Mouse (Mus musculus): ENCODE measurements around the gene Gimap8.

DNA sequence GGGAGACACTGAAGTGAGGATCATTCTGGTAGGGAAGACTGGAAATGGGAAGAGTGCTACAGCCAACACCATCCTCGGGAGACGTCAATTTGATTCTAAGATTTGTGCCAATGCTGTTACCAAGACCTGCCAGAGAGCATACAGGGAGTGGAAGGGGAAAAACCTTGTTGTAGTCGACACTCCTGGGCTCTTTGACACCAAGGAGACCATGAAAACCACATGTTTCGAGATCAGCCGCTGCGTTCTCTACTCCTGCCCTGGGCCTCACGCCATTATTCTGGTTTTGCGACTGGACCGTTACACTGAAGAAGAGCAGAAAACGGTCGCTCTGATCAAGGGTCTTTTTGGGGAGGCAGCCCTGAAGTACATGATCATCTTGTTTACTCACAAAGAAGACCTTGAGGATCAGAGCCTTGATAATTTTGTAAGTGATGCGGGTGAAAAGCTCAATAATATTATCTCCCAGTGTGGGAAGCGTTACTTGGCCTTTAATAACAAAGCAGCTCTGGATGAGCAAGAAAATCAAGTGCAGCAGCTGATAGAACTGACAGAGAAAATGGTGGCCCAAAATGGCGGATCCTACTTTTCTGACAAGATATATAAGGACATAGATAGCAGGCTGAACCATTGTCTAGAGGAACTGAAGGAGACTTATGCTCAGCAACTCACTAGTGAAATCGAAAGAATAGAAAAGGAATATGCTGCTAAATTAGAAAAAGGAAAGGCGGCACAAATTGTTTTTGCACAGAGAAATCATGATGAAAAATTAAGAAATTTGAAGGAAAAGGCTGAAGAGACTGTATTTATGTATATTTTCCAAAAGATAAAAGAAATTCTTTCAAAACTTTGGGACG is 30.7 kb downstream of the Gimap8 start:
- TF ChIP-seq EP300 (IDR thresholded peaks at IDR 0.05; ENCODE audit: insufficient read depth, low read depth, low read length) = no peak
- no peak for TF ChIP-seq POLR2A (IDR thresholded peaks at IDR 0.05; ENCODE audit: insufficient read depth, low read depth, low read length)
